Mouse (Mus musculus) ES-E14 (cell line): ENCODE data around the gene Rxra. TPM values are rescaled to one million over a fixed set of nuclear protein-coding genes. Genes with fewer than 3 reads are reported as not detected.
A peak's percentile ranks its signal among the peaks of the same experiment; 100 is the strongest.

ENCODE experiments used
- DNase-seq: peaks from one replicate; pipeline ENCODE4 v3.0.0-alpha.2; 2013; ENCODE audit warnings: low read depth, low spot score
- H3K27ac ChIP-seq: 2 replicates; pipeline ENCODE4 v1.5.1; 2012; ENCODE audit warnings: low read depth, mild to moderate bottlenecking, low read length, moderate library complexity, mixed read lengths; ENCODE audit not compliant: poor library complexity, insufficient read depth, severe bottlenecking
- H3K36me3 ChIP-seq: 2 replicates; pipeline ENCODE4 v1.6.1; 2012; ENCODE audit warnings: mild to moderate bottlenecking, low read length, moderate library complexity, mixed read lengths; ENCODE audit not compliant: control insufficient read depth, poor library complexity, insufficient read depth, severe bottlenecking
- H3K4me1 ChIP-seq, 2 experiments: fragments of 150-350 bp in 1 of 2; sonication (generic) in 1 of 2; 2 replicates each; pipeline ENCODE4 v1.6.1; 2012; ENCODE audit warnings: low read length in 2 of 2, mild to moderate bottlenecking in 1 of 2, mixed read lengths in 1 of 2; ENCODE audit not compliant: control insufficient read depth in 2 of 2, insufficient read depth in 2 of 2, poor library complexity in 1 of 2
- H3K4me3 ChIP-seq, 2 experiments: fragments of 150-350 bp in 1 of 2; sonication (generic) in 1 of 2; 2 replicates each; pipeline ENCODE4 v1.5.1; 2012; ENCODE audit warnings: low read length in 2 of 2, low read depth in 1 of 2, mild to moderate bottlenecking in 1 of 2, mixed read lengths in 1 of 2; ENCODE audit not compliant: insufficient read depth in 1 of 2, poor library complexity in 1 of 2, severe bottlenecking in 1 of 2
- H3K9ac ChIP-seq: 2 replicates; pipeline ENCODE4 v1.6.1; 2012; ENCODE audit warnings: low read depth, mild to moderate bottlenecking, low read length, mixed read lengths; ENCODE audit not compliant: poor library complexity, insufficient read depth, severe bottlenecking
- H3K9me3 ChIP-seq: fragments of 150-350 bp; sonication (generic); 2 replicates; pipeline ENCODE4 v1.6.1; 2012; ENCODE audit warnings: low read depth, mild to moderate bottlenecking, low read length; ENCODE audit not compliant: control insufficient read depth, insufficient read depth
- CHD2 ChIP-seq: IDR thresholded peaks from 2 replicates; pipeline ENCODE4 v1.6.1; 2014; ENCODE audit warnings: mild to moderate bottlenecking, low read depth, low read length, inconsistent platforms
- HCFC1 ChIP-seq: IDR thresholded peaks from 2 replicates; pipeline ENCODE4 v1.6.1; 2012; ENCODE audit warnings: low read length, inconsistent platforms, borderline replicate concordance; ENCODE audit not compliant: insufficient read depth
- MAFK ChIP-seq: IDR thresholded peaks from 2 replicates; pipeline ENCODE4 v1.6.1; 2014; ENCODE audit warnings: mild to moderate bottlenecking, low read depth, low read length, inconsistent platforms; ENCODE audit not compliant: insufficient read depth
- ZC3H11A ChIP-seq: IDR thresholded peaks from 2 replicates; pipeline ENCODE4 v1.6.1; 2012; ENCODE audit warnings: low read depth, mild to moderate bottlenecking, inconsistent platforms, low read length, borderline replicate concordance
- ZNF384 ChIP-seq: IDR thresholded peaks from 2 replicates; pipeline ENCODE4 v1.6.1; 2012; ENCODE audit warnings: low read depth, low read length, inconsistent platforms
- in situ Hi-C, 2 experiments: fragments of 600-800 bp; cut with MboI; formaldehyde crosslinking; loops; one replicate each; pipeline ENCODE4 v1.15.1; 2025; ENCODE audit warnings: low sequenced_read_pairs in 2 of 2, inconsistent platforms in 1 of 2; ENCODE audit not compliant: unreplicated experiment in 2 of 2
- total RNA-seq: library from RNA; depleted of rRNA; stranded (reverse); fragments of 300-350 nt; gene quantifications from 2 replicates; pipeline ENCODE4 v1.2.3, GENCODE M21; 2012

Rxra gene
- total RNA-seq, 1 experiment, result 21.0 TPM

DNA sequence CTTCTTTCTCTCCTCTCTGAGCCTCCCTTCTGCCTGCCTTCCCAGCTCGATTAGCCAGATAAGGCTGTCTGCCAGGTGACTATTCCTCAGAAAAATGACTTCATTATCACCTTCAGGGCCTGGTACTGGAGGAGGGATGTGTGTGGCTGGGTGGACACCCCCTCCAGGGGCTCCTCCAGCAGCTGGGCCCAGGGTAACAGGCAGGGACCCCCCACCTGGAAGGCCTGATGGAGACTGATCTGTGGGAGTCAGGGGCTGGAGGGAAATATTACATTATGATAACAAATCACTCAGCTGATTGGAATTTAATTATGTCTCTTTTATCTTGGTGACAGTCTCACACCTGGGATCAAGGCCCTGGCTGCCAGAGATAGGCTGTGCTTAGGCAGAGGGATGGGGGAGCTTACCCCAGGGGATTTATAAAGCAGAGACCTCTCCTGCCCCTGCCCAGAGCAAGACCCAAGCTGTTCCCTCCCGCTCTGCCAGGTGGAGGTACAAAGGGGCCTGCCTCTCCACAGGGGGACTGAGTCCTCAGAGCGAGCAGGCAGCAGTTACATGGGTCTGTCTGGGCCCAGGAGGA lies 35.2 kb upstream of the Rxra start:
- H3K27ac ChIP-seq, result no peak overlapping the region
- H3K4me1 ChIP-seq, result peaks cover 4 to 20% of the 10 kb centered on the region in 2 experiments; a peak in 2 of 4 replicates
- TF ChIP-seq HCFC1 (no peak), ZC3H11A (no peak), MAFK (no peak), CHD2 (no peak), ZNF384 (no peak)
- H3K9me3 ChIP-seq, result no peaks in the 10 kb centered on the region
- H3K9ac ChIP-seq, result no peak overlapping the region
- in situ Hi-C loops, result no loop called here
- DNase-seq, result no peak
- H3K36me3 ChIP-seq, result no peaks in the 10 kb centered on the region
- H3K4me3 ChIP-seq, result no peak overlapping the region

DNA sequence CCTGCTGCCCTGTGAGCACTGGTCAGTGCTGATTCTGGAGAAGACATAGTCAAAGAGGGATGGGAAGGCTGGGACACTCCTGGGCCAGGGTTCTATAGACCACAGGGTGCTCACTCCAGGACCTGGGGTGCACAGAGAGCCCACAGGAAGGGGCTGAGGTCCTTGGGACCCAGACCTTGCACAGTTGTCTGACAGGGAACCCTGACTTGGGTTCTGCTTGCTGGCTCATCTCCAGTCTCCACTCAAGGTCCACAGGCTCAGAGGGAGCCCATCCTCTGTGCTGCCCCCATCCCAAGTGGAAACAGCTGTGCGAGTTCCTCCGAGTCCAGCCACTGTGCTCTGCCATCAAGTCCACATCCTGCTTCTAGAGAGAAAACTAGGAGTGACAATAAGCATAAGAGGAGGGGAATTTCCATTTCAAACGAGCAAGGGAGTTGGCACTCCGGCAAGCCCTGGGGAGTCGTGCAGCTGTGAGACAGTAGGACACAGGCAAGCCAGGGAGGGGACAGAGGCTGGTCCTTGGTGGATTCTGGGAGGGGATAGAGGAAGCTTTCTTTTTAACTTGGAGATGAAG lies 31.6 kb upstream of the Rxra start:
- Histone ChIP-seq H3K9me3 (no peaks in the 10 kb centered on the region), H3K36me3 (no peaks in the 10 kb centered on the region), H3K4me1 (peaks cover 4 to 23% of the 10 kb centered on the region in 2 experiments; a peak in 3 of 4 replicates), H3K9ac (no peak overlapping the region), H3K27ac (no peak overlapping the region), H3K4me3 (no peak overlapping the region)
- in situ Hi-C loops, result no loop called here
- TF ChIP-seq ZC3H11A (no peak), HCFC1 (no peak), CHD2 (no peak), ZNF384 (no peak)
- peak; percentile 60 for DNase-seq

DNA sequence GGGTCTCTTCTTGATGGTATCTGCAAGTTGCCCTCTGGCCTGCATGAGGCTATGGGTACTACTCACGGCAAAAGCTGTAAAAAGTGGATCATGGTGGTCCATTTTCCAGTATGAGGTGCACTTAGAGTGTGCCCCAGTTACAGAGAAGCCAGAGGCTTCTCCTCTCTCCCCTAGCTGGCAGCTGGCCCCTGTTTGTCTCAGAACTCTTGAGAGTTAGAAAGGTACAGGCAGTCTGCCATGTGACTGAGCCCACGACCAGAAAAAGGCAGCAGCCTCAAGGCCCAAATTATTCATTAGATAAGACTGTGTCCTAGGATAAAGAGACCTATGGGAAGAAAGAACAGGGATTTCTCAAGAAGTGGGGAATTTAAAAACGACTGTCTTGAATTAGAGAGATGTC lies 30.8 kb upstream of the Rxra start:
- Histone ChIP-seq H3K4me3 (no peak overlapping the region), H3K9me3 (no peaks in the 10 kb centered on the region), H3K27ac (no peak overlapping the region), H3K36me3 (no peaks in the 10 kb centered on the region), H3K9ac (no peak overlapping the region; the same call in 1 of the 2 replicates), H3K4me1 (peaks cover 4 to 28% of the 10 kb centered on the region in 2 experiments; a peak in 3 of 4 replicates)
- no peak for TF ChIP-seq MAFK
- TF ChIP-seq CHD2, result no peak
- TF ChIP-seq ZC3H11A, result no peak
- no peak for TF ChIP-seq ZNF384
- TF ChIP-seq HCFC1, result no peak
- in situ Hi-C loops, result no loop called here
- DNase-seq, result no peak

DNA sequence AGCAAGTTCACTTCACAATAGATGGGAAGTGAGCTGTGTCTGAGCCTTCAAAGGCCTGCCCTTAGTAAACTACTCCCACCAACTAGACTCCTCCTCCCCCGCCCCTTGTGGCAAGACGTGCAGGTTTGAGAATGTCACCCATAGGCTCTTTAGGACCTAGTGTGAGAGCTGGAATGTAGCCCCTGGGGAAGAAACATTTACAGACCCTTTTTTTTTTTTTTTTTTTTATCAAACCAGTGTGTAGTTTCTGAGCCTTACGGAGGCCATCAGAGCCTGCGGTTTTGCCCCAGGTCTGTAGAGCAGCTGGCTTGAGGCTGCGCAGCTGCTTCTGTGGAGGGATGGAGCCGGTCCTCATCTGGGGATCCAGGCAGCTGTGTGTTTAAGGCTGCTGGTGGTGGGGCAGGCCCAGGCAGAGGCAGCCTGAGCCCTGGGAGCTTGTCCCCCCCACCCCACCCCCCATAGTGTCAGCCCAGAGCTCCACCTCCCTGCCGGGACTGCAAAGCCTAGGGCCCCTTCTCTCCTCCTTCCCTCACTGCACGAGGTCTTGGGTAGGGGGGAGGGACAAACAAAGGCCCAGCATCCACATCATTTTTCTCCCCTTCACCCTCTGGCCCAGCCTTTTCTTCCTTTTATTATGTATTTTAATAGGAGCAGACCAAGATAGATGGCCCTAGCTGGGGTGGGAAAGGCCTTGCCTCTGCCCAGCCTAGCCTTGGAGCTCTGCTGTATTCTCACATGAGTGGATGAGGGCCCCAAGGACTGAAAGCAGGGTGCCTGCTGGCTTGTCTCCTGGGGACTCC lies 26.2 kb upstream of the Rxra start:
- Histone ChIP-seq H3K36me3 (no peaks in the 10 kb centered on the region), H3K27ac (no peak overlapping the region), H3K9me3 (no peaks in the 10 kb centered on the region), H3K4me1 (peaks cover 1 to 15% of the 10 kb centered on the region in 2 experiments; a peak in 3 of 4 replicates), H3K9ac (no peak overlapping the region), H3K4me3 (no peak overlapping the region)
- in situ Hi-C loops, result no loop called here
- peak; percentile 54 for DNase-seq
- no peak for TF ChIP-seq ZC3H11A
- TF ChIP-seq ZNF384, result peak; percentile 91
